Mouse (Mus musculus): ENCODE data around the gene Hoxa6. TPM values are rescaled to one million over a fixed set of nuclear protein-coding genes. Genes with fewer than 3 reads are reported as not detected.

The Hoxa6 gene
- total RNA-seq (2021): 10 to 100 TPM in 1 of 2 experiments, 1 to 10 TPM in 1; 6.7 to 10.6 TPM
- long read RNA-seq, experiment 1: 0 reads
- long read RNA-seq, experiment 2, partial matches to known transcripts: 1 of 1 reads
- long read RNA-seq, experiment 2, other reads (novel, unspliced or antisense): 0 of 1 reads

DNA sequence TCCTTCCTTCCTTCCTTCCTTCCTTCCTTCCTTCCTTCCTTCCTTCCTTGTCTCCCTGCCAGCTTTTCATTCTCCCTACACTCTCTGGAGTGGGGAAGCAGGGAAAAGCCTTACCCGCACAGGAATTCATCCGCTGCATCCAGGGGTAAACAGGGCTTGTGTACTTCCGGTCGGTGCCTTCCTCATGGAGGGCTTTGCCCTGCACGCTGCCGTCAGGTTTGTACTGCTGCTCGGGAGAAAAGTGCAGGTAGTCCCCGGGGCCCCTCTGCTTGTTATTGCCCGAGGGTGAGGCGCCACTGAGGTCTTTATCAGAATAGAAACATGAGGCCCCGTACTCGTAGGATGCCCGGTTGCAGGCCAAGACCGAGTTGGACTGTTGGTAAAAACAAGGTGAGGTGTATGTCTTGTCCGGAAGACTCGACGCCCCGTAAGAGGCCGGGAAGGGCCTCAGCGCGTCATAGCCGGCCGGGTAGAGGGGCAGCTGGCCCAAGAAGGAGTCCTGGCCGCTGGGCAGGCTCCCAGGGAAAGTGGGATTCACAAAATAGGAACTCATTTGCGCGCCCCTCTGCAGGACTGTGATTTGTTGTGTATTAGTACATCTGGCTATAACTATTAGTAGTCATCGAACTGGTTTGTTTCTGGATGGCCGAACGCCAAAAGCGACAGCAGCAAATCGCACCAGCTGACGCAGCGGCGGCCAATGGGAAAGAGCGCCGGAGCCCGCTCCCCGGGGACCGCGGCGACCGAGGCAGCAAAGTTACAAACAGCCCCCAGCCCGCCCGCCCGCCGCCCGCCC lies at the start of gene Hoxa6:
Gene Hoxa6 (minus strand): TSS at position 651 of the 796 bp plus-strand sequence.
- DNase-seq (ENCODE audit: low spot score in 2 of 2): no peak

DNA sequence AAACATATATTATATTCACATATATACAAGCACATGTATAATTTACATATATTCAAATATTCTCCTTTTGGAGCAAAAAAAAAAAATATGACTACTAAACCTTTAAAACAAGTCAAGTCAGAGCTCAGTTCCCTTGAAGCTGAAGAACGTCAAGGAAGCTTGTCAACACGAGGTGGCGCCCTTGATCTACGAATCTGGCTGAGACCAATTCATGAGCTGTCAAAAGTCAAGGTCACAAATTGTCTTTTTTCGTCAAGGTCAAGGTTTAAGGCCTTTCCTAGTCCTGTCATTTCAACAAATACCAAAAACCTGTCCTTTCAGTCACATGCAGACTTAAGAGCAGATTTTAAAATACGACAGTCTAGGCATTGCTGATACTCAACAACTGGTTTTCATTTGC lies 48.4 kb upstream of the Hoxa6 start:
- DNase-seq (ENCODE audit: low spot score in 2 of 2): no peak

DNA sequence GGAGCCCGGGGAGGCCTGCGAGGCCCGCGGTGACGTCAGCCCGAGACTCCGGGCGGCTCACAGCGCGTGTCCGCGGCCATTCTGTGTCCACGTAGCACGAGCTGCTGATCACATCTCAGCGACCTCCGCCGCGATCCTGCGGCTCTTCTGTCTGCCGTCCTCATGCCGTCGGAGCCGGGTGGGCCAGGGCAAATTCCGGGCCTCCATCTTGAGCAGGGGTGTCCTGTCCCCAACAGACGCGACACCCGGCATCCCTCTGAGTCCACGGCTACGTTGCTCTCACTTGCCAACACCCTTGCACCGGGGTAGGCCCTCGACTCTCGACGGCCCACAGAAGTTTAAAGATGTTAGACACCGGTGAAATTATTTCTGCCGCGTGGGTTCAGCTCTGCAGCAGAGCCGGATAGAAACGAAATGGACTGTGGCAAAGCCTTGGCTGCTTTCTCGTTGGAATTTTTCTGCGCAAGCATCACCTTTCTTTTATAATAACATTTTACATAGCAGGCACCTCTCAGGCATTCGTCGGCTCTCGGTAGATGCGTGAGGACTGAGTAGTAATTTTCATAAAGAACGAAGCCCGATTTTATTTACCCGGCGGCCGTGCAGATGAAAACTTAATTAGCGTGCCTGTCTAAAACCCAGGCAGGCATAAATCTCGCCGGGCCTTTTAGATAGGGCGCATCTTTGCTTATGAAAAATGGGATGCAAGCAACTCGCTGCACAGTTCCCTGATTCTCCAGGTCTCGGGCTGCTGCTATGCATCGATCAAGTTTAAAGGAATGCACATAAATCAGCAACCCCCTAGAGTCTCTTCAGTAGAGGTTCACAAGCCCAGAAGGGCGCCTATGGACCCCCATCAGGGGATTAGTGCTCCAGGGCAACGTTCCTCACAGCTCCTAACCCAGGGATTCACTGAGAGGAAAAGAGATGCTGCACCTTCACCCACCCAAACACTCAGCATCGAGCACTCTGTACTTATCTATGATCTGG lies 45.3 kb upstream of the Hoxa6 start:
- no peak for DNase-seq (ENCODE audit: low spot score in 2 of 2)

DNA sequence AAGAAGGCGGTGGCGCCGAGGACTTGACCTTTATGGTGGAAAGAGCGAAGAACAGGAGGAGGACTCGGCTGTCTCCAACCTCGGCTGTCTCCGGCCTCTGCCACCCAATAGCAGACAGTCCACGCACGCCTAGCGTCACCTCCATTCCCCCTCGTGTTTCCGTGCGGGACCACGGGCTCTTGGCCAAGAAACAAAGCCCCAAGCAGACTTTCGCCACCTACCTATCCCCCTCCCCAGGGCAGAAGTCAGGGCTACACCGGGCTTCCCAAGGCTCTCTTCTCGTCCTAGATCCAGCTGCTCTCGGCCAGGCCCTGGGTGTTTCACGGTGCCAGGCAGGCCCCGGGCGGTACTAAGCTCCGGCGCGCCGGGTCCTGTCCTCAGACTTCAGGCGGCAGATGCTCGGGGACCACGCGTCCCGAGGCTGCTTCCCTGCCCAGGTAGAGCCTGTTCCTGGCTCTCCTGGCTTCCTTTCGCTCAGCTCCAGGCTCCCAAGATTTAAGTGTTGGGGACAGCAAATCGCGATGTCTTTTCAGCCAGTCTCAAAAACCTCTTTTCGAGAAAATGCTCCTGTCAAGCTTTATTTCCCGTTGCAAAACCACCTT lies 44.4 kb upstream of the Hoxa6 start:
- no peak for DNase-seq (ENCODE audit: low spot score in 2 of 2)

DNA sequence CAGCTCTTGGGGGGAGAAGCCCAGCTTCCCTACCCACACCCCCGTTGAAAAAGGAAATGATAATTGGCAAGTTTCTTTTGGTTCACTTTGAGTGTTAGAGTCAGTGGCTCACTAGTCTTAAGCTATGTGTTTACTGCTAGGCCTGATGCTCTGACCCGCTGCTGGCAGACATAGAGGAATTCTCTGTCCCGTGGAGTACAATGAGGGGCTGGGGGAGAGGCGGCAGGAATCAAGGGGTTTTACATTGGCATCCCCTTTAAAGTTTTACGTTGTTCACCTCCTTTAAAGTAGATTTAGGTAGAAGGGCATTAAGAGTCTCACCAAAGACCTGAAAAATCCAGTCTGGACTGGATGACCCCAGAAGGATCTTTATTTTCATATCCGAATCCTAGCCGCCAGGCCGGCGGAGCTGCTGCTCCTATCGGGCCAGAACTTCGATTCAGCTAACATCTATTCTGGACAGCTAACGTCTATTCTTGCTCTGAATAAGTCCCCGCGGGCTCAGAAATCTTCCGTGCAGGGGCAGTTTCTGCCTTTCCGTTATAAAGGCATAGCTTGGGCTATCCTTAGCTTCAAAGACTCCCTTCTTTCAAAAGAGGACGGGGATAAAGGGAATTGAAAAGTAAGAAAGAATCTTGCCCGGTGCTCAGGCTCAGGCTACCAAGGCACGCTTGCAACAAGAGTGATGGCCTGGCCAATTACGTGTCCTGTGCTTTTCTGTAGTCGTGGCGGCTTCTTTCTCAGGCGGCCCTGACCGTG lies 43.7 kb upstream of the Hoxa6 start:
- DNase-seq (ENCODE audit: low spot score in 2 of 2): no peak

DNA sequence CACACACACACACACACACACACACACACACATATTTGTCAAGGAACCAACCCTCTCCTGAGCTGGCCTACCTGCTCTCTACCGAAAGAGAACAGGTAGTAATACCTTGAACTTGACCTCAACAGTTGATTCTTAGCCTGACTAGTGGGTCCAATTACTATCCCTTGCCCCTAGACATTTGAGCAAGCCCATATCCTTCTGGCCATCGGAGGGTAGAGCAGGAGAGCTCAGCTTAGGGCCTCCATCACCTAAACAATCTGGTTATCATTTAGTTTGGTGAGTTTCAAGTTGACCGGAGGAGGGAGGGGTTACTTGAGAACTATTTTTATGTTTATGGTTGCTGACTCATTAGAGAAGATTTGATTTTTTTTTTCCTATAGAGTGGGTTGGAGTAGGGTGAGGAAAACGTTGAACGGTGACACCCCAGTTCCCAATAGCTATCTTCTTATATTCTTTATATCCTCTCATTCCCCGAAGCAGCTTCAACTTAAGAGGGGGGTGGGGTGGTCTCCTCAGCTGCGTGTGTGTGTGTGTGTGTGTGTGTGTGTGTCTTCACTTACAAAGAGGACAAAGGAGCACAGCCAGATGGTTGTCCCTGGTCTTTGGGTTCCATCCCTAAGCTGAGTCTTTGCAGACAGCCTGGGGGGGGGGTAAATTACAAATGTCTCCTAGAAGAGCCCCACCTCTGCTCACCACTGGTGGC lies 42.8 kb upstream of the Hoxa6 start:
- DNase-seq (ENCODE audit: low spot score in 2 of 2): no peak

DNA sequence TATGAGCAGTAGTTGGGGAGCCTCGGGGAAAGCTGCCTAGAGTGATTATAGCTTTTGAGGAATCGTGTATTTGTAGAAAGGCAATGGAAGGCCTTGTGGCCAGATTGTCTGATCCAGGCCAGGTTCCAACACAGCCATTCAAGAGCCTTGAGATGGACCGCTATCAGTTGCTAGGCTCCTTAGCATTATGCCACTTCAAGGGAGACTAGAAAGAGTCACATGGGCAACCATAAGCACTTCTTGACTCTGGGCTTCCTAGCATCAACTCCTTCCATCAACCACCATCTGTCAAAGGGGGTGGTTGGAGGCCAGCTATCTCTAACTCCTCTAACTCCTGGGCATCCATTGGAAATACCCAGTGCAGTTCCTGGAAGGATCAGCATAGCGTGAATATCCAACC lies 41.3 kb upstream of the Hoxa6 start:
- no peak for DNase-seq (ENCODE audit: low spot score in 2 of 2)

DNA sequence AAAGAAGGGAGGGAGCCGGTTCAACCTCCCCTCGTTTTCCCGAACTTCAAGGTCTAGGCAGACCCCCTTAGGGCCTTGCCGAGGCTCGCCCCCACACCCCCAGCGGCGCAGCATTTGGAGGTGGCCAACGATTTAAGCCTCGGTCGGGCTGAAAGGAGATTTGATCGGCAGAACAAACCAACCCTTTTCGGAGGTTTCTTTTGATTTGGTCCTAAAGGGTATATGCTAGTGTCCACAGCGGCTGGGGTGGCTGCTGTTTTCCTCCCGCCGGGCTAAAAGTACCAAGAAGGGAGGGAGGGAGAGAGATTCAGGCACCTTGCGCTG lies 40.9 kb upstream of the Hoxa6 start:
- DNase-seq (ENCODE audit: low spot score in 2 of 2): no peak

DNA sequence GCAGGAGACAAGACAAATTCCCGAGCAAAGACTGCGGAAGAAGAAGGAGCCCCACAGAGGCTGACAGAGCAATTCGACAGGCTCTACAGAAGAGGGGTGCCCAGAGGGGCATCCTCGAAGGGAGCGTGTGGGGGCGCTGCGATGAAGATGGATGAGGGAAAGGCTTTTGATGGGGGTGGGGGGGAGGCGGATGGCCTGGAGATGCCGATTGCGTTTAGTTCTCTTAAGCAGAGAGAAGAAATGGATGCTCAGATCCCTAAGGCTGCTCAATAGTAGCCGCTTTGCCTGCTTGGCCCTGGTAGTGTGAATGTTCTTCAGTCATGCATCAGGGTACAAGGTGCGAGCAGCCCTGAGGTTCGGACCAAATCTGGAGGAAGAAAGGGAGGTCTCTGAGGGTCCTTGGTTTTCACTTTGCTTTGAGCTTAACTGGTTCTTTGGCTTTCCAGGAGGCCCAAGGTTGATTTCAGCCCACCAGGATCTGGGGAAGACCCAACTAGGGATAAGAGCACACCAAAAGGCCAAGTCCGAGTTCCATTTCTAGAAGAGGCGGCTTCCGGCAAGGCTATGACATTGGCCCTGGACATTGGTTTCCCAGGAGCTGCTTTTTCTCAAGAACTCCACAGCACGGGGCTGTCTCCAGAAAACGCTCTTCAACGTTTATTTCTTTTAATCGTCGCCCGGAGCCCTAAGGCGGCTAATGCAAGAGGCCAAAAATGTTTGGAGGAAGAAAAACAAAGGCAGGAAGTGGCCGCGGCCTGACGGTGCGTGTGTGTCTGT lies 40.3 kb upstream of the Hoxa6 start:
- no peak for DNase-seq (ENCODE audit: low spot score in 2 of 2)

DNA sequence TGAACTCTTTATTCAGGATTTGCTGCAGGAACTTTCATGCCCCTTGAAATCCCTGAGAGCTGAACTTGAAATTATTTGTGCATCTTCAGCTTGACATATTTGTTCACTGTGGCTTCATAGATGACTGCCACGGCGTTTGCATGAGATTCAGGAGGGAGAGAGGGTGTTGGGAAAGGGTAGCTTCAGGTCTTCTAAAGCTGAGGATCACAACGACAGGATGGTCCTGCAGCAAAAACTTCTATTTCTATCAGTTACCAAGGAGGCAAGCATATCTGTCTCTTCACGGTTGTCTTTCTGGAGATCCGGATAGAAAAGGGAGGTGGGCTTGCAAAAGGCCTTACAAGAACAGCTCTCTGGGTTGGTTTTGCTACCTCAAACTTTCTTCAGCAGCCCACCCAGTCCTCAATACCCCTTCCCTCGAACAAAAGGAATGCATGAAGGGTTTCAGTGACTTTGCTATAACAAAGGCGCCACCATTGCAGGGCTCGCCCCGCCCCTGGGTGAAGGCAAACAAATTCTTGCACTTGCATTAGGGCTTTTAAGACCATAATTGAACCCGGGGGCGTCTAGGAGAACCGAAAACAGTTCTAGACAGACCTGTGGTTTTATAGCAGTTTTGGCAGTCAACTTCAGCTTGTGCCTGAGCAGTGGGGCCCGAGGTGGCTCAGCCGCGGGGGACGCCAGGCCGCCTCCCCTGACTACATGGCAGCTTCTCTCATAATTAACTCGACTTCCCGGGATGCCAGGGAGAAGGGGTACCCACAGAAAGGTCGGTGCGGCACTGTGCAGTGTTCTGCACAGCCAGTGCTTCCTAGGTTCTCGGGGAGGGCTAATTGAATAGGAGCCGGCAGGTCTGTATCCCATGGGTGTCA lies 39.5 kb upstream of the Hoxa6 start:
- no peak for DNase-seq (ENCODE audit: low spot score in 2 of 2)

DNA sequence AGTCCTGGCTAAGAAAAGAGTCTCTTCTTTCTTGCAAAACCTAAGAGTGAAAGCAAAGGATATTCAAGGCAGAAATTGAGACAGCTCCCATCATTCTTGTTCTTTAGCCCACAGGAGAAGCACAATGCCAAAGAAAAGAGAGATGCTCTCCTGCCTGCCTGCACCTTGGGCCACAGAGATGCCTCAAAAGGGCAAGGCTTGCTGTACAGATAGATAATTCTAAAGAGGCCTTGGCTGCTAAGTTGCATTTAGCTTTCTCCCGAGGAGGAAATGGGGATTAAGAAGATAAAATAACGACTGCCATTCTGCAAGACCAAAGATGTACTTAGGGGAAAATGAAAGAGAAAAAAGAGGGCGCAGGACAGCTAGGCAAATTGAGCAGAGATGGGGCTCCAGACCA lies 38.4 kb upstream of the Hoxa6 start:
- DNase-seq (ENCODE audit: low spot score in 2 of 2): no peak

DNA sequence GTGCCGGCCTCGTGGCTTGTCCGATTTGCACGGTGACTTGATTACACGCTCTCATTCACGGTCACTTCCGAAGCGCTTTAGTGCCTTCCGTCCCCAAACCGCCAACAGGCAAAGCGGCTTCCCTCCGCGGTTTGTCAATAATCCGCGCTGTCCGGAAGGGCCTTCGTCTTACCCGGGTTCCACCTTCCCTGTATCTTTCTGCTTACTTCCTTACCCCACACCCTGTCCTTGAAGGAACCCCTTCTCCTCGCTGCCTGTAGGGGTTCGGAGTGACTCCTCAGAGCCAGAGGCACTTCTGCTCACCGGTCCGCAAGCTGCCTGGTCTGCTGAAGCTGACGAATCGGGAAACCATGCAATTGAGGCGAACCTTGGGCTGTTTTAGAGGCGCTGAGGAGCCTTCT lies 37.9 kb upstream of the Hoxa6 start:
- DNase-seq (ENCODE audit: low spot score in 2 of 2): no peak

DNA sequence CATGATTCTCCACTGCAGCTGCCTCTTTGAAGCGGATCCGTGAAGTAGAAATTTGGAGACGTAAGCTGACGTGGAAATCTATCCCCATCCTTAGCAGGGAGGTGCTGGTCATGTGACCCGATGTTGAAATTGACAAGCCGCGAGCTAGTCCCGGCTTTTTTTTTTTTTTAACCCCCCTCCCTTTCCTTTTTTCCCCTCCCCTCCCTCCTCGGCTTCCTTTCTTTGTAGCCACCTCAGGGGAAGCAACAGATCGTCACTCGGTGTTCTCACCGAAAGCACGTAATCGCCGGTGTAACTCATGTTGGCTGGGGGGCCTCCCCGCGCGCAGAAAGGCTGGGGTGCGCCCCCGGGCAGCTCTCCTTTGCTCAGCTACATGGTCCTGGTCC lies 37.2 kb upstream of the Hoxa6 start, which contains the start of gene Hoxa11:
Gene Hoxa11 (minus strand): TSS at position 54 of the 386 bp plus-strand sequence.
- DNase-seq (ENCODE audit: low spot score in 2 of 2): no peak

DNA sequence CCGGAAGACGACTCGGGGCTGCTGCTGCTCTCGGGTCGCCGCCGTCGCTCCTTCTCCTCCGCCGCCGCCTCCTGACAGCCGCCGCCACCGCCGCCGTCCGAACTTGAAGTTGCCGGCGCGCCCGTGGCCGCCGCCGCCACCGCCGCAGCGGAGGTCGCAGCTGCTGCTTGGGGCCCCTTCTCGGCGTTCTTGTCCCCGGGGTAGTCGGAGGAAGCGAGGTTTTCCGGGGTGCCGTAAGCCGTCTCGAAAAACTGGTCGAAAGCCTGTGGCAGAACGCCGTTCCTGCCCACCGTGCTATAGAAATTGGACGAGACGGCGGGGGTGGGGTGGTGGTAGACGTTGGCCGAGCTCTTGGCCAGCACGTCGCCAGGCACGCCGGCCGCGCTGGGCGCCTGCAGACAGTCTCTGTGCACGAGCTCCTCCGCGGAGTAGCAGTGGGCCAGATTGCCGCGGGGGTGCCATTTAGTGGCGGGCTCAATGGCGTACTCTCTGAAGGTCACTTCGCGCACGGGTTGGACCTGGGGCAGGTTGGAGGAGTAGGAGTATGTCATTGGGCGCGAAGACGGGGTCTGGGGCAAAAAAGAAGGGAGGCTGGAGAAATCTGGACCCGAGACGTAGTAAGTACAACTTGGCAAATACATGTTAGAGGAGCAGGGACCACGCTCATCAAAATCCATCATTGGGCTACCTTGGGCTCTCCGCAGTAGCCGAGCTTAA lies 36.7 kb upstream of the Hoxa6 start:
- no peak for DNase-seq (ENCODE audit: low spot score in 2 of 2)

DNA sequence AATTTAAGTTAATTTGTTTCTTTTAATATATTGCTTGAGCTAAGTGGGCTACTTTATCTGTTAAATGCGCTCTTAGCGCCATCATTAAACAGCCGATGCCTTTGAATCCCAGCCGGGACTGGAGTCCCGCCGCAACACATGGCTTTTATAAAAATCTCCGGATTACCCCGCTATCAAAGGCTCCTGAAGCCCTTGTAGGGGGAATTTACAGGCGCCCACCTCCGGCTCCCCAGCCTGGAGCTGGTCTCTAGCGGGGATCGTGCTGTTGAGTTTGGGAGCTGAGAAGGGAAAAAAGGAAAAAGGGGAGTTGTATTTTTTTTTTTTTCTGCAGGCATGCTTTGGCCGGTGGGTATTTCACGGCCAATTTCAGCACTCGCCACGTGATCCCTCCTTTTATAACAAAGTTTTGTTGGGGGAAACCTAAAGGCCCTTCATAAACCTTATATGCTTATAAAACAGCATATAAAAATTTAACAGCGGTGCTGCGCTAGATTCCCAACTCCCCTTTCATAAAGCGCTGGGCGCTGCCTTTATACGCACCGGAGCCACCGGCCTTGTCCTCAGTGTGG lies 36.0 kb upstream of the Hoxa6 start:
- DNase-seq (ENCODE audit: low spot score in 2 of 2): no peak

DNA sequence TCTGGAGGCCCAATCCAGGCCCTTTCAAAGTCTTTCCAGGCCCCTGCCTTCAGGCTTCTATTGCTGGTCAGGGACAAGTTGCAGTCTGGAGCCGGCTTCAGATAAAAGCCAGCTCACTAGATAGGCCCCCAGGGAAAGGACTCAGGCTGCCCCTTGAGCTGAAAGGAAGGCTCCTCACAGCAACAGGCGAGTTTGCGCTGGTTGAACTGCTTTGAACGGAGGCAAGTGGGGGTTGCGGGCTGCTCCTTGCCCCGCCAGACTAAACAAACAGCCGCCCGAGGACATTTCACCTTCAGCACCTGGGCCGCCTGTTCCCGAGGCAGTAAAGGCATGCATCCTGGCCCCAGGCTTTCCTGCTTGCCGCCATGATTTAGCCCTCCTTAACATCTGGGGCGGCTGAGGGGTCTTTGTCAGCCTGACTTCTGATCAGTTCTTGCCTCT lies 35.2 kb upstream of the Hoxa6 start:
- DNase-seq (ENCODE audit: low spot score in 2 of 2): no peak

DNA sequence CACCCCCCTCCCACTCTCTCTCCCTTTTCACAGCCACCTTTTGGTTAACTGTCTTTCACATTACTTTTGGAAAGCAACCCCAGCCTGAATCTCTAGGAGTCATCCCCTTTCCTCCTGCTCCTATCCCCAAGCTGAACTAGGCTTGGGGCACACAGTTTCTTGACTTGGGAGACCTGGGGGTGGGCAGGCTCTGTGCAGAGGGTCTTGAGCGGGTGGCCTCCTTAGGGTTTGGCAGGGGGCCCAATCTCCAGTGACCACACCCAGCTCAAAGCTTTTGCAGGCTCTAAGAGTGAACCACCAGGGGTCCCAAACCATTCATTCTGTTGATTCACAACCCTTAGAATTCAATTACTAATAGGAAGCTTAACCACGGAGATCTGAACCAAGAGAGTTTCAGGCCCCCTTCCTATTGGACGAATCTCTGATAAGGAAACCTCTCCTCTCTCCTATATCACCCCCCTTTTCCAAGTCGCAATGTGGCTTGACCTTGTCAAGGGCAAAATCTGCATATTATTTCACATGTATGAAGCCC lies 34.3 kb upstream of the Hoxa6 start:
- DNase-seq (ENCODE audit: low spot score in 2 of 2): no peak
